Mouse (Mus musculus) hindbrain, embryonic 13.5 days (tissue): ENCODE data around the gene Tmed6. TPM values are rescaled to one million over a fixed set of nuclear protein-coding genes. Genes with fewer than 3 reads are reported as not detected.
A peak's percentile ranks its signal among the peaks of the same experiment; 100 is the strongest.

Source experiments
- ATAC-seq: fragments of 200-750 bp; cut with Nextera tagmentation; 2 replicates; pipeline ENCODE4 v1.8.0; 2017; ENCODE audit warnings: moderate TSS enrichment; ENCODE audit not compliant: low FRiP score
- H3K27ac ChIP-seq: fragments of 300-500 bp; sonication (generic); 2 replicates; pipeline ENCODE4 v1.5.1; 2015; ENCODE audit warnings: inconsistent platforms, mild to moderate bottlenecking, moderate library complexity
- H3K27me3 ChIP-seq: fragments of 300-500 bp; sonication (generic); 2 replicates; pipeline ENCODE4 v1.6.1; 2015; ENCODE audit warnings: mild to moderate bottlenecking, inconsistent platforms
- H3K36me3 ChIP-seq: fragments of 300-500 bp; sonication (generic); 2 replicates; pipeline ENCODE4 v1.6.1; 2015; ENCODE audit warnings: mild to moderate bottlenecking, inconsistent platforms
- H3K4me1 ChIP-seq: fragments of 300-500 bp; sonication (generic); replicated peaks from 2 replicates; pipeline ENCODE4 v1.6.1; 2015; ENCODE audit warnings: inconsistent platforms
- H3K4me2 ChIP-seq: fragments of 300-500 bp; sonication (generic); 2 replicates; pipeline ENCODE4 v1.6.1; 2015; ENCODE audit warnings: inconsistent platforms, mild to moderate bottlenecking, moderate library complexity
- H3K4me3 ChIP-seq: fragments of 300-500 bp; sonication (generic); 2 replicates; pipeline ENCODE4 v1.5.1; 2015; ENCODE audit warnings: mild to moderate bottlenecking, inconsistent platforms
- H3K9ac ChIP-seq: fragments of 300-500 bp; sonication (generic); 2 replicates; pipeline ENCODE4 v1.6.1; 2015; ENCODE audit warnings: mild to moderate bottlenecking, inconsistent platforms
- H3K9me3 ChIP-seq: fragments of 300-500 bp; sonication (generic); 2 replicates; pipeline ENCODE4 v1.6.1; 2016; ENCODE audit warnings: inconsistent platforms
- WGBS: fragments of 180-500 bp; shearing (Covaris S2); methylation state at CpG from one replicate; pipeline ENCODE4 v1.1.7; 2015; 5-methylcytosine and 5-hydroxymethylcytosine counted together
- microRNA-seq: library from miRNA; unstranded; fragments of <30 nt; microRNA quantifications from one replicate; pipeline ENCODE4, GENCODE M21; 2016
- polyA plus RNA-seq: library from polyadenylated mRNA; unstranded; fragments of >200 nt; fragmentation: Nextera tagmentation; extraction: Ambion mirVana; gene quantifications from 2 replicates; pipeline ENCODE4 v1.2.1, GENCODE M21; 2015

Tmed6 gene
- polyA plus RNA-seq, 1 experiment from 2014 or later = not detected

DNA sequence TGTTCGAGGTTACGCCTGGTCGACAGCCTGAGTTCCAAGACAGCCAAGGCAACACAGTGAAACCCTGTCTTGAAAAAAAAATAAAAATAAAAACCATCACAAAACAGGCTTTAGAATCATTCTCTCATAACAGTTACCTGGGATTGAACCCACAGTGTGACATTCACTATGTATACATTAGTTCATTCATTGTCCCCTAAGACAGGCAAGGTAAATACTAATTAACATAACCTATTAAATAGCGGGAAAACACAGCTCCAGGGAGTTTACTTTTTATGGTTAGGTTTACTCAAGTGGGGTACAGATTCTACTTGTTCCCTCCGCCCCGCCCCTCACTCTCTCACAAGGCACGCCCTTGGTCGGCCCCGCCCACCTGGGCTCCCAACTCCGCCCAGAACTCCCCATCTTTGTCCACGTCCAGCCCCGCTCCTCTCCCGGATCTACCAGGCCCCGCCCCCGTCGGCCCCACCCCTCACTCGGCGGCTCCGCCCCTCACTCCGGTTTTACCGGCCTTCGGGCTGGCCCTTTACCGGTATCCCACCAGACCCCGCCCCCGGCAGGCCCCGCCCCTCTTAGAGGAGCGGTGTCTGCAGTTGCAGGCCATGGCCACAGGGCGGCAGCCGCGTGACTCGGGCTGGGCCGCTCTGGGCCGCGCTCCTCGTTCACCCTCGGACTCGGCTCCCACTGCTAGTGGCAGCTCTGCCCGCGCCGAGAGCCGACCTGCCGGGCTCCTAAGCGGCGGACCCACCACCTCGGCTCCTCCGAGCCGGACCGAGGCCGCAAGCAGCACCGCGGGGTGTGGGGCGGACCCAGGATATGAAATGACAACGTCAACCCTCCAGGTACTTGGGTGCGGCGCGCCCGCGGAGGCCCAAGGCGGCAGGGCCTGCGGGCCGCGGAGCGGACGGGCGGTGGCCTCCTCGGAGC, 34.5 kb downstream of the Tmed6 start, which contains the start of gene Vps4a:
TSS of gene Vps4a (plus strand) at position 573 of the 927 bp plus-strand sequence.
- Histone ChIP-seq H3K4me3 (peak within 1 kb of the TSS; percentile 89), H3K27ac (peak within 1 kb of the TSS; percentile 90), H3K36me3 (peaks cover 9% of the 10 kb centered on the region; the same call in 1 of the 2 replicates), H3K4me1 (peaks cover 24% of the 10 kb centered on the region), H3K27me3 (0 out of 2 replicates have a peak, but pooled peaks cover 2% of the 10 kb centered on the region), H3K4me2 (peak within 1 kb of the TSS; percentile 76), H3K9me3 (no peaks in the 10 kb centered on the region), H3K9ac (peak within 1 kb of the TSS; percentile 98)
- 5% methylated on average over 55 of the region's 66 CpGs for WGBS
- peak; percentile 95 for ATAC-seq

DNA sequence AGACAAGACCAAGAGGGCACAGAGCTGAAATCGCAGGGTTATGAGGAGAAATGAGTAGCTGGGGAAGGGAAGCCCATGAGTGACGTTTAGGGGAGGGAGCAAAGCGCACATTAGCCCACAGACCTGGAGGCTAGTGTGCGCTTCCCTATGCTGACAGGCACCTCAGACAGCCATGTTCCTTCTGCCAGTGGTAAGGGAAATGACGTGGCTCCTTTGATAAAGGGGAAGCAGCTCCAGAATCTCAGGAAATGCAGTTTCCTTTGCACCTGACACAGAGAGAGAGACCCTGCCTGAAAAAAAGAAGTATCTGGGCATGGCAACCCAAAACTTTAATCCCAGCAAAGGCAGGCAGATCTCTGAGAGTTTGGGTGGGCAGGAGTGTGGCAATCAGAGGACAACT, 35.4 kb downstream of the Tmed6 start:
- Histone ChIP-seq H3K4me3 (no peak overlapping the region), H3K27ac (no peak overlapping the region), H3K9me3 (no peaks in the 10 kb centered on the region), H3K4me1 (peaks cover 24% of the 10 kb centered on the region), H3K9ac (no peak overlapping the region; the same call in 1 of the 2 replicates), H3K27me3 (0 out of 2 replicates have a peak, but pooled peaks cover 2% of the 10 kb centered on the region), H3K4me2 (no peak overlapping the region), H3K36me3 (0 out of 2 replicates have a peak, but pooled peaks cover 2% of the 10 kb centered on the region)
- no peak for ATAC-seq
- 72% methylated on average over 5 of the region's 5 CpGs for WGBS

DNA sequence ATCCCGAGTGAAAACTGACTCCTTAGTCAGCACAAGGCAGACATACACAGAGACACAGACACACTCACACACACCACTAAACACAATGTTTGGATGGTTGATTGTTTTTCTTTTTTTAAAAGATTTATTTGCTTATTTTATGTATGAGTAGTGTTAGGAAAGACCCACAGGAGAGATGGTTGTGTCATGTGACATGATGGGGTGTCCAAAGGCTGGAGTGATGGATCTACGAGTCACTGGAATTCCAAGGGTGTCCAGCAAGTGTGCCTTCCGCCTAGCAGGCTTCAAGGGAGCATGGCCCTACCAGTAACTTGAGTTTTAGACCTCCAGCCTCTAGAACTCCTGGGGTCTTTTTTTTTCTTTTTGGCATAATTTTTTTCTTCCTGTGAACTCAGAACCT, 36.1 kb downstream of the Tmed6 start:
- no peaks in the 10 kb centered on the region for H3K9me3 ChIP-seq
- no peak overlapping the region for H3K4me2 ChIP-seq
- no peak overlapping the region; the same call in 1 of the 2 replicates for H3K9ac ChIP-seq
- H3K27ac ChIP-seq = no peak overlapping the region
- WGBS = 86% methylated on average over 3 of the region's 3 CpGs
- H3K27me3 ChIP-seq = 0 out of 2 replicates have a peak, but pooled peaks cover 2% of the 10 kb centered on the region
- 0 out of 2 replicates have a peak, but pooled peaks cover under 1% of the 10 kb centered on the region for H3K36me3 ChIP-seq
- H3K4me1 ChIP-seq = peaks cover 21% of the 10 kb centered on the region
- H3K4me3 ChIP-seq = no peak overlapping the region
- no peak for ATAC-seq

GRCm38 (mm10) chr8:107023479-107023878, 42.0 kb downstream of the Tmed6 start:
- Histone ChIP-seq H3K27me3 (0 out of 2 replicates have a peak, but pooled peaks cover 2% of the 10 kb centered on the region), H3K4me2 (no peak overlapping the region), H3K4me1 (no peaks in the 10 kb centered on the region), H3K36me3 (no peaks in the 10 kb centered on the region), H3K9me3 (no peaks in the 10 kb centered on the region), H3K4me3 (no peak overlapping the region), H3K27ac (no peak overlapping the region), H3K9ac (no peak overlapping the region)
- WGBS = 92% methylated on average over 8 of the region's 8 CpGs
- no peak for ATAC-seq

DNA sequence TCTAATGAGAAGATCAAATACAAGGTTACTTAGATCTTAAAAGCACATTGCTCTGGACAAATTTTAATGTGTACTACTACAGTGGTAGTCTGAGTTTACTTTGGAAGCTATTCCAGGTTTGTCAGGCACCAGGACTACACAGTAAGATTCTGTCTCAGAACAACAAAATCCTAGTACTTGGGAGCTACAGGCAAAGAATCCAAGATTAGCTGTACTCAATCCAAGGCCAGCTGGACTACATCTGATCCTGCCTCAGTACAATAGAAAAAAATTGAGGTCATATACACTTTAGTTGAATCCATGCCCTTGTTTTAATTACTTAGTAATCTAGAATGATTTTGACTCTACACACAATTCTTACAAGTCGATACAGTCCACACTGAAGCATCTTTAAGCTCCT, 50.5 kb downstream of the Tmed6 start:
- Histone ChIP-seq H3K4me3 (no peak overlapping the region), H3K27me3 (no peaks in the 10 kb centered on the region), H3K4me2 (no peak overlapping the region), H3K36me3 (peaks cover 29% of the 10 kb centered on the region), H3K4me1 (no peaks in the 10 kb centered on the region), H3K27ac (no peak overlapping the region), H3K9ac (no peak overlapping the region), H3K9me3 (no peaks in the 10 kb centered on the region)
- ATAC-seq = no peak
- WGBS = 93% methylated on average over 1 of the region's 1 CpGs

- Histone ChIP-seq H3K4me1 (no peaks in the 10 kb centered on the region), H3K4me3 (no peak overlapping the region), H3K27ac (no peak overlapping the region), H3K36me3 (peaks cover 32% of the 10 kb centered on the region), H3K27me3 (no peaks in the 10 kb centered on the region), H3K9ac (no peak overlapping the region), H3K4me2 (no peak overlapping the region), H3K9me3 (no peaks in the 10 kb centered on the region)
- ATAC-seq = no peak
- 84% methylated on average over 2 of the region's 2 CpGs for WGBS
These were observed 52.8 kb downstream of the Tmed6 start for GRCm38 (mm10) chr8:107012666-107013065.

Small RNA genes lying within 50 kb of the gene (microRNA-seq; reads per million reads assigned to microRNA genes)
- gene Mir7075 = 1.2 reads per million

Other genes with a start within 250 kb of the Tmed6 start
- 0.53 and 0.88 TPM in 2 replicates for gene Has3, start 195.4 kb downstream of the Tmed6 start, polyA plus RNA-seq
- 45.5 and 47.3 TPM in 2 replicates for gene Utp4, start 172.0 kb downstream of the Tmed6 start, polyA plus RNA-seq
- 5.9 and 7.9 TPM in 2 replicates for gene Sntb2, start 129.9 kb downstream of the Tmed6 start, polyA plus RNA-seq
- gene Vps4a, start 34.4 kb downstream of the Tmed6 start, polyA plus RNA-seq = 139 and 143 TPM in 2 replicates
- 36.8 and 38.5 TPM in 2 replicates for gene Pdf, start 17.0 kb downstream of the Tmed6 start, polyA plus RNA-seq
- gene Cog8, start 9.0 kb downstream of the Tmed6 start, polyA plus RNA-seq = 39.6 and 40.9 TPM in 2 replicates
- gene Nip7, start 8.8 kb downstream of the Tmed6 start, polyA plus RNA-seq = 73.7 and 77.6 TPM in 2 replicates
- 28.3 and 28.8 TPM in 2 replicates for gene Terf2, start 30.9 kb upstream of the Tmed6 start, polyA plus RNA-seq
- 102 TPM in 2 replicates for gene Cyb5b, start 85.0 kb upstream of the Tmed6 start, polyA plus RNA-seq
- gene Nfat5, start 227.8 kb upstream of the Tmed6 start, polyA plus RNA-seq = 14.0 and 14.5 TPM in 2 replicates